Mouse (Mus musculus) regulatory T cell (primary cell): ENCODE results near the gene Prune2.
"Not testable (repeated sequence)": the region's sequence is repeated elsewhere in the genome, so short reads cannot be mapped to it uniquely, and the experiment has no call there.

Source experiments
- in situ Hi-C: fragments of 300-600 bp; cut with MboI, MseI; formaldehyde crosslinking; loops from one replicate; pipeline ENCODE4 v1.15.1; 2025; ENCODE audit warnings: high pct_unique_total_duplicates

Prune2 gene

GRCm38 (mm10) chr19:17174501-17174900, 218.6 kb downstream of the Prune2 start:
- in situ Hi-C loops: not testable (repeated sequence)

GRCm38 (mm10) chr19:17180506-17180905, 224.6 kb downstream of the Prune2 start:
- in situ Hi-C loops: no loop called here

- in situ Hi-C loops: no loop called here
These were observed 238.8 kb downstream of the Prune2 start for GRCm38 (mm10) chr19:17194730-17195129.

- in situ Hi-C loops: no loop called here
These were observed 243.1 kb downstream of the Prune2 start for GRCm38 (mm10) chr19:17199059-17199458.

- in situ Hi-C loops: no loop called here
These were observed 251.2 kb downstream of the Prune2 start for GRCm38 (mm10) chr19:17207141-17207540.

- in situ Hi-C loops: no loop called here
These were observed 254.6 kb downstream of the Prune2 start for GRCm38 (mm10) chr19:17210541-17210940.

GRCm38 (mm10) chr19:17214896-17215520, 259.1 kb downstream of the Prune2 start:
- in situ Hi-C loops: no loop called here

- in situ Hi-C loops: no loop called here
These were observed 262.3 kb downstream of the Prune2 start for GRCm38 (mm10) chr19:17218195-17218594.

- in situ Hi-C loops: no loop called here
These were observed 267.9 kb downstream of the Prune2 start for GRCm38 (mm10) chr19:17223801-17224200.

- in situ Hi-C loops: no loop called here
These were observed 269.7 kb downstream of the Prune2 start for GRCm38 (mm10) chr19:17225570-17226083.

- in situ Hi-C loops: no loop called here
These were observed 270.2 kb downstream of the Prune2 start for GRCm38 (mm10) chr19:17226096-17226495.

GRCm38 (mm10) chr19:17230013-17230412, 274.1 kb downstream of the Prune2 start:
- in situ Hi-C loops: no loop called here

GRCm38 (mm10) chr19:17238471-17238870, 282.6 kb downstream of the Prune2 start:
- in situ Hi-C loops: no loop called here

- in situ Hi-C loops: no loop called here
These were observed 284.5 kb downstream of the Prune2 start for GRCm38 (mm10) chr19:17240170-17241077.

GRCm38 (mm10) chr19:17241206-17241605, 285.3 kb downstream of the Prune2 start:
- in situ Hi-C loops: no loop called here

GRCm38 (mm10) chr19:17242962-17243361, 287.0 kb downstream of the Prune2 start:
- in situ Hi-C loops: no loop called here

- in situ Hi-C loops: no loop called here
These were observed 288.6 kb downstream of the Prune2 start for GRCm38 (mm10) chr19:17244544-17244943.

GRCm38 (mm10) chr19:17247352-17247925, 291.5 kb downstream of the Prune2 start:
- in situ Hi-C loops: loop anchor here (5.0 kb wide), 1 partner anchor 75 kb away; no protein-coding TSS in a partner anchor

GRCm38 (mm10) chr19:17249691-17250090, 293.8 kb downstream of the Prune2 start:
- in situ Hi-C loops: loop anchor here (5.0 kb wide), 1 partner anchor 73 kb away; no protein-coding TSS in a partner anchor

GRCm38 (mm10) chr19:17250801-17251200, 294.9 kb downstream of the Prune2 start:
- in situ Hi-C loops: no loop called here

GRCm38 (mm10) chr19:17251453-17251852, 295.5 kb downstream of the Prune2 start:
- in situ Hi-C loops: no loop called here

GRCm38 (mm10) chr19:17252845-17253244, 296.9 kb downstream of the Prune2 start:
- in situ Hi-C loops: no loop called here
